Mouse (Mus musculus): Measurements from ENCODE around the gene Slc30a7.

DNA sequence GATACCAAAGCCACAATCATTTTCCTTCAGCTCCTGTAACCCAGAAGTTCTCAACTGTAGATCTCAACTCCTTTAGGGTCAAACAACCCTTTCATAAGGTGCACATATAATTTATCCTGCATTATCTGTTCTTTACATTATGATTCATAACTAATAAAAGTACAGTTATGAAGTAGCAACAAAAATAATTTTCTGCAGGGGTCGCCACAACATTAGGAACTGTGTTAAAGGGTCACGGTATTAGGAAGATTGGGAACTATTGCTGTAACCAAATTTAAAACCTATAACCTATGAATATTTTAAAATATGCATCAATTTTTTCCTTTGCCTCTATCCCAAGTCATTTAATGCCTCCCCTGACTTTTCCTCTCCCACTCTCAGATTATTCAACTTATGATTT lies 38.8 kb upstream of the Slc30a7 start:
- no peak for TF ChIP-seq GATA1 (IDR thresholded peaks at IDR 0.05; ENCODE audit: low read length)
- no peak for TF ChIP-seq TAL1 (IDR thresholded peaks at IDR 0.05; ENCODE audit: low read length)

All from erythroblast, embryonic 14.5 days (primary cell).